Mouse (Mus musculus): Measurements from ENCODE around the gene Scgb2b12. TPM values are rescaled to one million over a fixed set of nuclear protein-coding genes. Genes with fewer than 3 reads are reported as not detected.
"Not testable (repeated sequence)": the region's sequence is repeated elsewhere in the genome, so short reads cannot be mapped to it uniquely, and the experiment has no call there.

Scgb2b12 gene
- not detected in 2 replicates for polyA plus RNA-seq (2015; fragmentation: Nextera tagmentation; extraction: Ambion mirVana)

DNA sequence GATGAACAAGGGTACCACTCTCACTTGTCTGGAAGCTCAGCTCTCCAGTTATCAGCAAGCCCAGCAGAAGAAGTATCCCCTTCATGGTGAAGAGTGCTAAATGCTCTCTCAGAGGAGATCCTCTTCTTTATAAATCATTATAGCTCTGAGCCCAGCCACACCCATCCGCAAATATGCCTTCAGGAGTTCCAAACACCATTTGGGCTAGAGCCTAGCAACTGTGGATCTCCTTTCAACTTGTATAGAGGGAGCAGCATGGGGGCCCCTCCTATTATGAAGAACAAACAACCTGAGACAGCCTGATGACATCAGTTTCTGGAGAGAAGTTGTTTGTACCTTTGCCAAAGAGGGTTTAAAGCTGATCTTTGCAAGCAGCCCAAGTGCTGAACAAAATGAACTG is at the start of gene Scgb2b12:
Gene Scgb2b12, minus strand, starts transcription at position 101 of the 400 bp plus-strand sequence.
- H3K36me3 ChIP-seq; H3K27me3 ChIP-seq; H3K4me1 ChIP-seq (replicated peaks); ATAC-seq (ENCODE audit: low FRiP score, low read depth); H3K4me2 ChIP-seq; H3K9me3 ChIP-seq; H3K9ac ChIP-seq; H3K4me3 ChIP-seq; H3K27ac ChIP-seq (replicated peaks): not testable (repeated sequence)
- WGBS, result 90% methylated on average over 1 of the region's 1 CpGs

DNA sequence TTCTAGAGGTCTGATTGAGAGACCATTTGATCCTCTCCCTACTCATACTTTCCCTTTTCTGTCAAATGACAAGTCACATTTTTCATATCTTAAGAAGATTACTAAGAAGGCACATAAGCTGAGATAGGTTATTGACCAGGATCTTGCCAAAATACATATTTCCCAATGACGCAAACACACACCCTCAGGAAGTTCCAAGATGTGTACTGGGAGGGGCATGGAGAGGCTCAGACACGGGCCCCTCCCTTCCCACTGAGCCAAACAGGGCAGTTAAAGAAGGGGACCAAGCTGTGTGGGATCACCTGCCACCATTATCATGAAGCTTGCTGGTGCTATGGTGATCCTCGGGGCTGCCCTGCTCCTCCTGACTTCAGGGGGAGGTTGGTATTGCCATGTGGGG is 6.8 kb upstream of the Scgb2b12 start, which contains the start of gene Scgb1b12:
Gene Scgb1b12, plus strand, starts transcription at position 301 of the 400 bp plus-strand sequence.
- H3K9ac ChIP-seq; H3K4me3 ChIP-seq; H3K4me1 ChIP-seq (replicated peaks); H3K27me3 ChIP-seq; H3K27ac ChIP-seq (replicated peaks); H3K4me2 ChIP-seq; H3K9me3 ChIP-seq; H3K36me3 ChIP-seq; ATAC-seq (ENCODE audit: low FRiP score, low read depth): not testable (repeated sequence)
- WGBS, result 77% methylated on average over 2 of the region's 3 CpGs

Other genes starting within 250 kb of the Scgb2b12 start
- gene Scgb1b10, start 226.4 kb downstream of the Scgb2b12 start, polyA plus RNA-seq (2015; fragmentation: Nextera tagmentation; extraction: Ambion mirVana), result not detected in 2 replicates
- gene Scgb2b11, start 116.1 kb downstream of the Scgb2b12 start, polyA plus RNA-seq (2015; fragmentation: Nextera tagmentation; extraction: Ambion mirVana), result not detected in 2 replicates
- gene Scgb1b11, start 104.4 kb downstream of the Scgb2b12 start, polyA plus RNA-seq (2015; fragmentation: Nextera tagmentation; extraction: Ambion mirVana), result not detected in 2 replicates
- not detected in 2 replicates for gene Scgb1b12, start 6.9 kb upstream of the Scgb2b12 start, polyA plus RNA-seq (2015; fragmentation: Nextera tagmentation; extraction: Ambion mirVana)
- gene Scgb1b29, start 114.3 kb upstream of the Scgb2b12 start, polyA plus RNA-seq (2015; fragmentation: Nextera tagmentation; extraction: Ambion mirVana), result not detected in 2 replicates

Measured in hindbrain, embryonic 15.5 days (tissue).